Mouse (Mus musculus) CH12.LX (cell line): ENCODE results near the gene Nras. TPM values are rescaled to one million over a fixed set of nuclear protein-coding genes. Genes with fewer than 3 reads are reported as not detected.

Experiments
- DNase-seq: peaks from one replicate; pipeline ENCODE4 v3.0.0-alpha.2; 2013; ENCODE audit errors: extremely low read depth
- H3K27ac ChIP-seq: 2 replicates; pipeline ENCODE4 v1.5.1; 2012; ENCODE audit warnings: low read depth, mild to moderate bottlenecking, control low read depth, moderate library complexity; ENCODE audit not compliant: insufficient read depth
- H3K27me3 ChIP-seq: replicated peaks from 2 replicates; pipeline ENCODE3; 2012; ENCODE audit warnings: inconsistent platforms
- H3K36me3 ChIP-seq, 2 experiments: replicated peaks in 1 of 2; 2 replicates each; pipeline versions ENCODE3 to v1.6.1; 2012; ENCODE audit warnings: inconsistent platforms in 1 of 2, low read length in 1 of 2, mild to moderate bottlenecking in 1 of 2, mixed read lengths in 1 of 2, moderate library complexity in 1 of 2; ENCODE audit not compliant: control insufficient read depth in 1 of 2, insufficient read depth in 1 of 2
- H3K4me1 ChIP-seq, 2 experiments: 2 replicates each; pipeline ENCODE4 v1.6.1; 2012; ENCODE audit warnings: inconsistent platforms in 1 of 2, moderate library complexity in 1 of 2; ENCODE audit not compliant: insufficient read depth in 2 of 2, control insufficient read depth in 1 of 2
- H3K4me2 ChIP-seq: 2 replicates; pipeline ENCODE4 v1.6.1; 2012; ENCODE audit warnings: low read depth, mild to moderate bottlenecking, control low read depth; ENCODE audit not compliant: poor library complexity, insufficient read depth, severe bottlenecking
- H3K4me3 ChIP-seq, 3 experiments: fragments of 150-350 bp in 1 of 3; sonication (generic) in 1 of 3; replicated peaks in 1 of 3; 2 replicates each; pipeline versions ENCODE3 to v1.5.1; 2011 to 2012; ENCODE audit warnings: low read depth in 2 of 3, low read length in 2 of 3, mild to moderate bottlenecking in 2 of 3, moderate library complexity in 2 of 3, control low read depth in 1 of 3, improper control_type of control experiment in 1 of 3, inconsistent platforms in 1 of 3, mixed read lengths in 1 of 3; ENCODE audit not compliant: poor library complexity in 1 of 3
- H3K79me2 ChIP-seq: replicated peaks from 2 replicates; pipeline ENCODE4 v1.6.1; 2012; ENCODE audit warnings: mild to moderate bottlenecking, moderate library complexity; ENCODE audit not compliant: control insufficient read depth, poor library complexity, insufficient read depth, severe bottlenecking; ENCODE audit errors: extremely low read depth
- H3K9ac ChIP-seq: 2 replicates; pipeline ENCODE4 v1.6.1; 2012; ENCODE audit warnings: low read depth, mild to moderate bottlenecking, control low read depth, moderate library complexity; ENCODE audit not compliant: insufficient read depth
- H3K9me3 ChIP-seq: replicated peaks from 2 replicates; pipeline ENCODE3; 2012; ENCODE audit warnings: low read length, inconsistent platforms, mixed read lengths
- CHD2 ChIP-seq: IDR thresholded peaks from 2 replicates; pipeline ENCODE4 v1.6.1; 2011; ENCODE audit warnings: low read length, improper control_type of control experiment
- E2F4 ChIP-seq: IDR thresholded peaks from 2 replicates; pipeline ENCODE4 v1.6.1; 2011; ENCODE audit warnings: low read depth, low read length, improper control_type of control experiment; ENCODE audit not compliant: insufficient replicate concordance
- EP300 ChIP-seq: IDR thresholded peaks from 2 replicates; pipeline ENCODE4 v1.6.1; 2011; ENCODE audit warnings: low read length, improper control_type of control experiment
- GABPA ChIP-seq: IDR thresholded peaks from 2 replicates; pipeline ENCODE4 v1.6.1; 2012; ENCODE audit warnings: low read depth, low read length, improper control_type of control experiment, inconsistent platforms; ENCODE audit not compliant: insufficient replicate concordance
- HCFC1 ChIP-seq: IDR thresholded peaks from 2 replicates; pipeline ENCODE4 v1.6.1; 2012; ENCODE audit warnings: low read depth, mild to moderate bottlenecking, inconsistent platforms, low read length, improper control_type of control experiment
- JUN ChIP-seq: IDR thresholded peaks from 2 replicates; pipeline ENCODE4 v1.6.1; 2011; ENCODE audit warnings: low read depth, mild to moderate bottlenecking, low read length, improper control_type of control experiment, moderate library complexity; ENCODE audit not compliant: insufficient read depth
- JUND ChIP-seq: conservative IDR thresholded peaks from 2 replicates; pipeline ENCODE4 v1.6.1; 2011; ENCODE audit warnings: low read depth, low read length, improper control_type of control experiment
- KAT2A ChIP-seq: IDR thresholded peaks from 2 replicates; pipeline ENCODE4 v1.6.1; 2012; ENCODE audit warnings: low read length, improper control_type of control experiment, inconsistent platforms; ENCODE audit not compliant: insufficient replicate concordance
- MAX ChIP-seq: IDR thresholded peaks from 2 replicates; pipeline ENCODE4 v1.6.1; 2011; ENCODE audit warnings: low read length, improper control_type of control experiment
- MAZ ChIP-seq: IDR thresholded peaks from 2 replicates; pipeline ENCODE4 v1.6.1; 2012; ENCODE audit warnings: low read depth, mild to moderate bottlenecking, inconsistent platforms, low read length, improper control_type of control experiment, moderate library complexity
- SMC3 ChIP-seq: IDR thresholded peaks from 2 replicates; pipeline ENCODE4 v1.6.1; 2011; ENCODE audit warnings: low read depth, low read length, improper control_type of control experiment
- TBP ChIP-seq: conservative IDR thresholded peaks from 2 replicates; pipeline ENCODE4 v1.6.1; 2011; ENCODE audit warnings: low read depth, low read length, improper control_type of control experiment
- UBTF ChIP-seq: IDR thresholded peaks from 2 replicates; pipeline ENCODE4 v1.6.1; 2012; ENCODE audit warnings: low read depth, mild to moderate bottlenecking, inconsistent platforms, low read length, improper control_type of control experiment, moderate library complexity
- ZC3H11A ChIP-seq: IDR thresholded peaks from 2 replicates; pipeline ENCODE4 v1.6.1; 2012; ENCODE audit warnings: low read depth, mild to moderate bottlenecking, inconsistent platforms, low read length, improper control_type of control experiment
- ZMIZ1 ChIP-seq: IDR thresholded peaks from 2 replicates; pipeline ENCODE4 v1.6.1; 2012; ENCODE audit warnings: low read depth, mild to moderate bottlenecking, inconsistent platforms, low read length, improper control_type of control experiment
- ZNF384 ChIP-seq: IDR thresholded peaks from 2 replicates; pipeline ENCODE4 v1.6.1; 2012; ENCODE audit warnings: low read depth, low read length, improper control_type of control experiment, inconsistent platforms
- dilution Hi-C: fragments of 300-500 bp; cut with MboI; formaldehyde crosslinking; loops from 2 replicates; pipeline ENCODE4 v1.14.3; 2020; ENCODE audit warnings: low sequenced_read_pairs; ENCODE audit not compliant: extremely low pct_unique_long_range_greater_than_20kb, extremely low pct_ligation_motif_present
- in situ Hi-C: fragments of 300-500 bp; cut with MboI; formaldehyde crosslinking; loops from 3 replicates; pipeline ENCODE4 v1.14.3; 2019; ENCODE audit warnings: low sequenced_read_pairs, low pct_ligation_motif_present, low pct_unique_long_range_greater_than_20kb, mixed read lengths
- polyA plus RNA-seq: library from polyadenylated mRNA; unstranded; fragments of >175 nt; gene quantifications from 2 replicates; pipeline ENCODE4 v1.2.1, GENCODE M21; 2012; ENCODE audit warnings: low read depth; ENCODE audit not compliant: insufficient read length
- total RNA-seq, 2 experiments: library from RNA; depleted of rRNA; stranded (reverse); fragments of 300-350 nt in 1 of 2; fragments of >200 nt in 1 of 2; gene quantifications; 2 replicates each; pipeline ENCODE4 v1.2.3; 2012 to 2014

The Nras gene
- total and polyA plus RNA-seq, 3 experiments = 47.7 to 69.1 (median 49.7) TPM

- no peak overlapping the region for H3K4me2 ChIP-seq
- H3K79me2 ChIP-seq = no peaks in the 10 kb centered on the region
- H3K4me1 ChIP-seq = no peaks in the 10 kb centered on the region
- in situ Hi-C loops = no loop called here
- no peaks in the 10 kb centered on the region for H3K9me3 ChIP-seq
- TF ChIP-seq HCFC1 (no peak), MAZ (no peak), E2F4 (no peak), KAT2A (no peak), ZMIZ1 (no peak)
- TF ChIP-seq, all 38 proteins: peak for 0
- dilution Hi-C loops = no loop called here
- H3K4me3 ChIP-seq = no peak overlapping the region
- H3K27me3 ChIP-seq = no peaks in the 10 kb centered on the region
- H3K27ac ChIP-seq = no peak overlapping the region
- DNase-seq = no peak
- H3K36me3 ChIP-seq = no peaks in the 10 kb centered on the region
- H3K9ac ChIP-seq = no peak overlapping the region
Observed at GRCm38 (mm10) chr3:103079301-103079700, 21.2 kb downstream of the Nras start.

- no peaks in the 10 kb centered on the region for H3K27me3 ChIP-seq
- DNase-seq = no peak
- H3K4me1 ChIP-seq = no peaks in the 10 kb centered on the region
- dilution Hi-C loops (no loop called here), in situ Hi-C loops (no loop called here)
- H3K79me2 ChIP-seq = no peaks in the 10 kb centered on the region
- no peak overlapping the region for H3K4me2 ChIP-seq
- no peaks in the 10 kb centered on the region for H3K36me3 ChIP-seq
- no peak for TF ChIP-seq EP300
- no peak for TF ChIP-seq GABPA
- no peak for TF ChIP-seq UBTF
- no peak for TF ChIP-seq JUN
- TF ChIP-seq CHD2 = no peak
- no peak for TF ChIP-seq MAX
- no peak for TF ChIP-seq ZC3H11A
- TF ChIP-seq HCFC1 = no peak
- no peak for TF ChIP-seq TBP
- no peak for TF ChIP-seq SMC3
- no peak for TF ChIP-seq E2F4
- no peak for TF ChIP-seq JUND
- no peak for TF ChIP-seq ZNF384
- no peak overlapping the region for H3K27ac ChIP-seq
- H3K4me3 ChIP-seq = no peak overlapping the region
- no peak overlapping the region for H3K9ac ChIP-seq
- no peaks in the 10 kb centered on the region for H3K9me3 ChIP-seq
Observed at GRCm38 (mm10) chr3:103081051-103081450, 23.0 kb downstream of the Nras start.
